Mouse (Mus musculus): Measurements from ENCODE around the gene Nckap5.

DNA sequence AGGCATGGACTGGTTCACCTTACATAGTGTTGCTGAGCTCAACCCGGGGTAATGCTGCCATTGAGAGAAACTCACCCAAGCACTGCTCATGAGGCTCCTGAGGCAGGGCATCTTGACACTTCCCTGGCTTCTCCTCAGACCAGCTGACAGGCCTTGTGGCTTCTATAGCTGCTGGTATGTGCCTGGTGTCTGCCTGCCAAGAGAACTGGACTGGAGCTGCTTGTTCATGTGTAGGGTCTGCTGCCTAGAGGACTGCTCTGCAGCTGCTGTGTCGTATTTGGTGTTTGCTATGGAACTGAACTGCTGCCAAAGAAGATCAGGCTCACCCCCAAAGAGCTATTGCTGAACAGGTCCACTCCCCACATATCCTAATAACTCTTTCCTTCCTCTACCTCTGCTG is 327.9 kb downstream of the Nckap5 start:
- no peak for TF ChIP-seq FLI1 (IDR thresholded peaks at IDR 0.05; ENCODE audit: low read length)
- TF ChIP-seq GATA1 (IDR thresholded peaks at IDR 0.05; ENCODE audit: borderline replicate concordance, low read length) = no peak

Data from megakaryocyte, embryonic 14.5 days (primary cell).